Mouse (Mus musculus) olfactory bulb, adult 2 months (tissue): ENCODE measurements at regions not wholly inside any gene's neighbourhood (a gene's known extent, or its start where the extent isn't known, plus 50 kb on each side); places are given as distances from the start of the nearest gene placed in this dataset.

Experiments used
- CTCF ChIP-seq: fragments of 200-500 bp; IDR thresholded peaks from 2 replicates; pipeline ENCODE4 v1.5.1; 2012; ENCODE audit warnings: low read depth, mild to moderate bottlenecking, low read length, moderate library complexity; ENCODE audit not compliant: insufficient read depth
- POLR2A ChIP-seq: fragments of 200-500 bp; IDR thresholded peaks from 2 replicates; pipeline ENCODE4 v1.6.1; 2012; ENCODE audit warnings: mild to moderate bottlenecking, low read depth, low read length, moderate library complexity; ENCODE audit not compliant: insufficient read depth

GRCm38 (mm10) chr12:106474501-106475165, 464.6 kb downstream of the Vrk1 start:
- TF ChIP-seq POLR2A (no peak), CTCF (no peak)
